Mouse (Mus musculus) kidney, adult 2 months (tissue): ENCODE measurements around the gene Gm4894.

ENCODE experiments used
- CTCF ChIP-seq: fragments of 200-500 bp; conservative IDR thresholded peaks from 2 replicates; pipeline ENCODE4 v1.5.1; 2011; ENCODE audit warnings: low read depth, mild to moderate bottlenecking, control low read depth, low read length, moderate library complexity, mixed read lengths; ENCODE audit not compliant: insufficient read depth, insufficient read length
- POLR2A ChIP-seq: fragments of 200-500 bp; IDR thresholded peaks from one replicate; pipeline ENCODE4 v1.6.1; 2011; ENCODE audit warnings: low read depth, low read length, control low read depth

DNA sequence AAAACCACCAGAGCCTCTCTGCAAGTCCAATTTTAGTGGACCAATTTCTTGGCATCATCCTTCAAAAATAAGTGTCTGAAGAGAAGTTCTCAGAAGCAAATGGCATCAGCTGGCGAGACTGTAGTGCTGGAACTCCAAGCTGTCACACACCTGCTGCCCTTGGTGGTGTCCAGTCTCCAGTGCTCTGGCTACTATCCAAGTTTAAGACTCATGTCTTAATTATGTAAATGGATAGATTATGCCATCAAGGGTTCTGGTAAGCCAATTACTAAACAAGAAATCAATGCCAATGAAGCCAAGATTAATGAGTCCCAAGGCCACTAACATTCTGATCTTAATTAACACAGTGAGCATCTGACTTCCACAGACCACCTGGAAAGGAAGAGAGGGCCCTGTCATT, 44.8 kb downstream of the Gm4894 start:
- TF ChIP-seq CTCF (no peak), POLR2A (no peak)
